Mouse (Mus musculus) bone marrow, adult 2 months (tissue): ENCODE data around the gene Cul1.

Source experiments
- CTCF ChIP-seq: fragments of 200-500 bp; IDR thresholded peaks from 2 replicates; pipeline ENCODE4 v1.5.1; 2011; ENCODE audit warnings: low read length, control low read depth; ENCODE audit not compliant: control insufficient read depth, insufficient read depth
- POLR2A ChIP-seq: fragments of 200-500 bp; IDR thresholded peaks from 2 replicates; pipeline ENCODE4 v1.6.1; 2011; ENCODE audit warnings: low read depth, mild to moderate bottlenecking, control low read depth, low read length, borderline replicate concordance; ENCODE audit not compliant: control insufficient read depth

DNA sequence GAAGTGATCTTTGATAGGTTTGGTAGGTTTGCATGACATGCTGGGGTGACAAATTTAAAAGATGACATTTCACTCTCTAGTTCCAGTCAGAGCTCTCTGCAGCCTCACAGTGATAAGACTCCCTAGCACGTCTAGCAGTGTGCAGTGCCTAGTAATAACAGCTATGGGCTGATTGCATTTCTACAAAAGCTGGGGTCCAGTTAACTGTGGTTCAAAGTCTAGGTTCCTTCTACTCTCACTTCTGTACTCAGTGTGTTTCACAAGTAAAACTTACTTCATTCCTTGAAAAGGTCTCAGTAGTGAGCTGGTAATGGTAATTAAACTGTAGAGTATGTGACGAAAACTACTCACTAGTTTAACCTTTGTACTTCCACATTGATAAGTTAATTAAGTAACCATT lies 66.8 kb downstream of the Cul1 start:
- TF ChIP-seq CTCF (no peak), POLR2A (no peak)
